Mouse (Mus musculus) Muller cell, postnatal 12 days (primary cell): ENCODE measurements around the gene Stat3.

Experiments
- DNase-seq: peaks from one replicate; pipeline ENCODE4 v3.0.0-alpha.2; 2015; ENCODE audit errors: inconsistent ontology term

Stat3 gene

DNA sequence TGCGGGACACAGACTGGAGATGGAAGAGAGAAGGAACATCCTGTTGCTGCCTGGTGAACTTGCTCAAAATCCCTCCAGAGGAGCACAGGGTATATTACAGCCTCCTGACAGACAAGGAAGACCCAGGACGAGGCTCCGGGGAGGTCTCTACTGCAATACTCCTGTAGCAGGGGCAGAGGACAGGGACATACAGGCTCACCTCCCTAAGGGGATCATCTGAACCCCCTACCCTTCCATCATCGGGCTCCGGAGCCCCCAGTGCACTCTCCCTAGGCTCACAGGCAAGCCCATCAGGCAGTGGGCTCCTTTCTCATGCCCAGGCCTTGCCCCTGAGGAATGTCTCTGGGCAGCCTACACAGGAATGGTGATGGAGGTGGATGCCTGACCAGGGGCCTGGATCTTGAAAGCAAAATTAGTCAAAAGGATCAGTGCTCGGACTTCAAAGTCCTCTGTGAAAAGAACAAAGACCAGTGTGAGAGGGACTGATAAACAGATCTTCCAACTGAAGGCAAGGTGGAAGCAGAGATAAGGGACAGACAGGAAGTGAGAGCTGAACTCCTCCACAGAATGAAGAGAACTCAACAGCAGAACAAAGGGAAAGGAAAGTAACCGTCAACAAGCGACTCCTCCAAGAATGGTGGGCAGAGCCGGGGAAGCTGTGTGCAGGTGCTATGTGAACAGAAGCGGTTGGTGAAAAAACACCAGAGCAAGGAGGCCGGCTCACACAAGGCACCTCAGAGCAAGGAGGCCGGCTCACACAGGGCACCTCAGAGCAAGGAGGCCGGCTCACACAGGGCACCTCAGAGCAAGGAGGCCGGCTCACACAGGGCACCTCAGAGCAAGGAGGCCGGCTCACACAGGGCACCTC is 47.9 kb downstream of the Stat3 start:
- DNase-seq, result no peak

DNA sequence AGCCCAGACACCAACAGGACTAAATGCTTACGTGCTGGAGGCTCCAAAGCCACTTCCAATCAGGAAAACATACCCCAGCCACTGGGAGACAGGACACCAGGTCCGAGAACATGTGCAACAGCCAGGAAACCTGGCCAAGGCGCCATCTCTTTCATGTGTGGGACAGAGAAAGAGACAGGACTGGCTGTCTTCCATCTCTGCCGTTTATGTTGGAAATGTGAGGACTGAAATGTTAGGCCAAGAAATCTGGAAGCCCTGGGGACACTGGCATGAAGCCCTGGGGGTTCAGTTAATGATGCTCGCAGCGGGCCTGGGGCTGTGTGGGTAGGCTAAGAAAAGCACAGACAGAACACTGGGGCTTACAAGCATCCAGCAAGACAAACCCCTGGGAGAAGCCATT is 48.9 kb downstream of the Stat3 start:
- DNase-seq, result no peak

DNA sequence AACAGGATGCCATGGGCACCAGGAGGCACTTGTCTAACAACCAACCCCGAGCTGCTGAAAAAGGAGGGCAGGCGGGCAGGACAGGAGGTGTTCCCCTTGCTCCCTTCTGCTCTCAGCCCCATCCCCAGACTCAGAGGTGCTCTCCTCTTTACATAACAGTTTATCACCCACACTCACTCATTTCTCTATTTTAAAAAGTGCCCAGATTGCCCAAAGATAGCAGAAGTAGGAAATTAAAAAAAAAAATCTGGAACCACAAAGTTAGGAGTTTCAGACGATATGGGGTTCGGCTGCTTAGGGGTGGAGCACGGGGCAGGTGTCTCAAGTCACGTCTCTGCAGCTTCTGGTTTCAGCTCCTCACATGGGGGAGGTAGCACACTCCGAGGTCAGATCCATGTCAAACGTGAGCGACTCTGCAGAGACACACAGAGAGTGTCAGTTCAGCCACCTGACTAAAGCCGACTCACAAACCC is 51.0 kb downstream of the Stat3 start:
- no peak for DNase-seq

DNA sequence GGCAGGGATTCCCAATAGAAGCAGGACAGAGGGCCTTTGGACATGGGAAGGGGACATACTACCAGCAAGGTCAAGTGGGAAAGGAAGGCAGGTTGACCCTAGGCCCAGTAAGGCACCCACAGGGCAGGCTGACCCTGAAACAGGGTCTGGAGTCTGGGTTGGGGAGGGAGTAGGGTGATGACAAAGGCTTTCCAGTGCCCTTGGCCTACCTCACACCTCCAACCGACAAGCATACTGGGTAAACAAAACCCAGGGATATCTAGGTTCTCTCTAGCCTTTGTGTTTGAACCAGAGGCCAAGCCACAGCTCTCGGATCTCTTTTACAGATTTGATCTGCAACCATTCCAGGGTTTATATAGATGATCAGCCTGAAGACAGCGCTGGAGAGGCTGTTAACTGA is 51.6 kb downstream of the Stat3 start:
- no peak for DNase-seq

DNA sequence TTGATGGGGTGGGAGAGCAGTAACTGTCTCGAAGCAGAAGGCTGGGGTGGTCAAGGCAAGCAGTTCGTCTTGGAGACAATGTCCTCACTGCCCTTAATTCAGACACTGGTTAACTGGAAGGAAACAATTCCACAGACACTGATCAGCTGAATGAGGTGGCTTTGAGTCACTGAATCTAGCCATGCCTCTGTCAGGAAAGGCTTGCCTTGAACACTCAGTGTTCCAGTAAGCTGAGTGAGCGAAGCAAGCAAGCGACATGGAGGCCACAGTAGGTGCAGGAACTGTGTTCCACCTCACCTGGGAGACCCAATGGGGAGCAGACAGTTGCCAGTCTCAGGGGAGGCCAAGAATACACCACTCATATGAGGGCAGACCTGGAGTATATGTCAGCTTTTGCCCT is 52.1 kb downstream of the Stat3 start:
- no peak for DNase-seq

DNA sequence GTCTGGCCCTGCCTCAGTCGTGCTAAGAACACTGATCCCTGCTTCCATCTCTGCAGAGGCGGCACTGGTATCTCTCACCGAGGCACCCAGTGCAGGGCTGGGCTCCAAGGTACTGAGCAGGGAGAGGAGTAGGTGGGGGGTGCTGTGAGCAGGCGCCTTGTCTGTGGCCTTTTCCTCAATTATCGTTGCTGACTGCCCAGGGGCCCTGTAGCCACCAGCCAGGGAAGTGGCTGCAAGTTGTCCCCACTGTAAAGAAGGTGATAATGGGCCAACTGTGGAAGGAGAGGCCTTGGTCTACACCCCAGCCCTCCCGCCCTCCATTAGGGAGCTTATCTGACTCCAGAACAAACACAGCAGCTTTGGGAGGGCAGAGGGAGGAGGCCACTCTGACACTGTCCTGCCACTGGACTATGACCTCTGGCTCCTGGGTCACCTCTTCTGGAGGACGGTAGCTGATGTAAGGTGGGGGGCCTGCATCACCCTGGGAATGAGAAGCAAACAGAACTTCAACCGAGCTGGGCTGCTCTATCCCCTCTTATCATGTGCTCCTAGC is 53.1 kb downstream of the Stat3 start:
- DNase-seq, result no peak

DNA sequence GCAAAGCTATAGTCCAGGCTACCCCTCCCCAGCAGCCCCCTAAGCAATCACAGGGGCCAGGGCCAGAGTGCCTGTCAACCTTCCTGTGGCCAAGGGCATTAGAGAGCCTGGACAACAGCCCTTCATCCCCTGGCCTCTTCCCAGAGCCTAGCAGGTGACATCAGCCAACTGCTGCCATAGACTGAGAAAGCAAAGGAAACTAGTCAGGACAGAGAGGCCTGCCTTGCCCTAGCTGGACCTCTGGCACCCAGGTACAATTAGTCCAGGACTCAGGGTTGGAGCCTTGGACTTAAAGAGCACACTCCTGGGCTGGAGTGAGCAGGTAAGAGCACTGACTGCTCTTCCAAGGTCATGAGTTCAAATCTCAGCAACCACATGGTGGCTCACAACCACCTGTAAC is 53.9 kb downstream of the Stat3 start:
- DNase-seq, result no peak

DNA sequence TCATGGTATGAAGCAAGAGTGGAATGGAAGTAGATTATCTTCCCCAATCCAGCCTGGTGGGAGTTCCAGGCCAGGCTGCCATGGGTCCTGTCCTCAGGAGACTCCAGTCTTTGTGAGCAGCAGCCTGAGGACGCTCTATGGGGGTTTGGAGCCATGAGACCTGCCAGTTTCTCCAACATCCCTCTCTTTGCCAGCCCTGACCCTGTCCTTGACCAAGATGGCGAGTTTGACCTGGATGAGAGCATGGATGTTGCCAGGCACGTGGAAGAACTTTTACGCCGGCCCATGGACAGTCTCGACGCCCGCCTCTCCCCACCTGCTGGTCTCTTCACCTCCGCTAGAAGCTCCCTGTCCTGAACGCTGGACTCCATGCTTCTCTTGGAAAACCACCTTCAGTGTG is 55.7 kb downstream of the Stat3 start:
- DNase-seq, result no peak

DNA sequence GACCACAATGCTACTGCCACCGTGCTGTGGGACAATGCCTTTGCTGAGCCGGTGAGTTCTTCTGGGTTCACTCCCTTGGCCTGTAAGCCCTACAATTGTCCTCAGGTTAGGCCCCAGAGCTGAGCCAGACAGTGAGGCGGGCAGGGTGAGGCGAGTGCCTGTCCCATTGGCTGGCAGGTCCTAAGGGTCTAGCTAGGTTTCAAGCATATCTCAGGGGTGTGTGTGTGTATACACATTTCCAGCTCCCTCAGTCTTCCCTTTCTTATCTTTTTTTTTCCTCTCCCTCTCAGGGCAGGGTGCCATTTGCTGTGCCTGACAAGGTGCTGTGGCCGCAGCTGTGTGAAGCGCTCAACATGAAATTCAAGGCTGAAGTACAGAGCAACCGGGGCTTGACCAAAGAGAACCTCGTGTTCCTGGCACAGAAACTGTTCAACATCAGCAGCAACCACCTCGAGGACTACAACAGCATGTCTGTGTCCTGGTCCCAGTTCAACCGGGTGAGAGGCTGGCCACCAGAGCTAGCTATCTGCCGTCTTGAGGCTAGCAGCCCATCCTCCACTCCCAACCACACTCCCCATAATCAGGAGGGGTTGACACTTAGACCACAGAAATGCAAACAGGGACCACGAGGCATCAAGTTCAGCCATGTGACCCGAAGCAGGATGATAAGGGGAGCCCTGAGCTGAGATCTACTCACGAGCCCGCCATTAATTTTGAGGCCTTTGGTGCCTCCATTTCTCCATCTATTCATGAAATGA is 59.8 kb downstream of the Stat3 start:
- DNase-seq, result no peak

DNA sequence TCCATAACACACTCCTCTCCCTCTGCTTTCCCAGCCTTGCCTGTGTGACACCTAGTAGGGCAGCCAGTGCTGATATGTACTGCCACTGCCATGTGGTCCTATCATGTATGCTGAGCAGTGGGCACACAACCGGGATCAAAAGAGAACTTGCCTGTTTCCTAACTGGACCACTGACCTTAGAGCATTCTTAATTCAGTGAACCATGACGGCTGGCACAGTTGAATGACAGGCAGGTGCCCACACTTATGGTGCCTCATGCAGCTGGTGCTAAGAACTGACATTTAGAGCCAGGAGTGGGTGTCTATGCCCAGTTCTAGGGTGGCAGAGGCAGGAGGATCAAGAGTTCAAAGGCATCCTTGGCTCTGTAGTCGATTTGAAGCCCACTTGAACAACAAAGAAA is 63.6 kb downstream of the Stat3 start:
- no peak for DNase-seq

DNA sequence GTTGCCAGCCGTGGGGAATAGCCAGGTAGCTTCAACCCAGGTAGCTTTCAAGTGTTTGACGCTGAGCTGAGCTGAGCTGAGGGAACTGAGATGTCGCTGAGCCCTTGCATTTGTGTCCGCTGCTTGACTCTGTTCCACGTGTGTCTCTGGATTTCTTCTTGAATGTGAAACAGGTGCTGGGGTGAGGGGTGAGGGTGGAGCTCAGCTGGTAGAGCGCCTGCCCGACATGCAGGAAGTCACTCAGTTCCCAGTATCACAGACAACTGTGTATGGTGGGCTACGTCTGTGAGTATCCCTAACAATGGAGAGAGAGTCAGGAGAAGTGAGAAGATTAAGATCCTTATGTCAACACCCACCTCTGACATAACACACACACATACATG is 68.4 kb downstream of the Stat3 start:
- no peak for DNase-seq

DNA sequence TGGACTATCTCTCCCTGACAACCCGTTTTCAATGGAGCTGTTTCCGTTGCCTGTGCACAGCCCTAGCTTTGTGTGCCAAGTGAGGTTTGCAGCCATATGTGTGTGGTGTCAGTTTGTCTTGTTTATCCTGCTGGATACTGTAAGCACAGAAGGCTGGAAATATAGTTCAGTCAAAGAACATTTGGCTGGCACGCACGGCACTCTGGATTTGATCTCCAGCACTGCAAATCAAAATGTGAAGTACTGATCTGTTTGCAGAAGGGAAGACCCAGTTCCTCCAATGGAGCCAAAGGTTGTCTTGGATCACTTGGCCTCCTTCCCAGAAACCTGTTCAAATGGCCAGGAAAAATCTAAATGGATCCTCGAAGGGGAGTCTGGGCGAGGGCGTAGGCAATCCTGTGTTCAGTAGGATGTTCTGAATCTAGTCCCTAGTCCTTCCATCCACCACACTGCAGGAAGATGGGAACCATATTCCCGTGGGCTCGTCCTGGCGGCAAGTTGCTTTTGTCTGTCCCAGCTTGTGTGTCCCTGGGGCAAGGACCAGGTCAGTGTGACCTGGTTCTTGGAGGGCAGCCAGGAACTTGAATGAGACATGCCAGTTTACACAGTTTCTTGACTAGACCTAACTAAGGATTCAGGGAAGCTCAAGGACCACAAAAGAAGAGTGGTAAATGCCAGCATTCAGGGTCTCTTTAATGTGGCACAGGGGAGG is 68.9 kb downstream of the Stat3 start:
- no peak for DNase-seq

DNA sequence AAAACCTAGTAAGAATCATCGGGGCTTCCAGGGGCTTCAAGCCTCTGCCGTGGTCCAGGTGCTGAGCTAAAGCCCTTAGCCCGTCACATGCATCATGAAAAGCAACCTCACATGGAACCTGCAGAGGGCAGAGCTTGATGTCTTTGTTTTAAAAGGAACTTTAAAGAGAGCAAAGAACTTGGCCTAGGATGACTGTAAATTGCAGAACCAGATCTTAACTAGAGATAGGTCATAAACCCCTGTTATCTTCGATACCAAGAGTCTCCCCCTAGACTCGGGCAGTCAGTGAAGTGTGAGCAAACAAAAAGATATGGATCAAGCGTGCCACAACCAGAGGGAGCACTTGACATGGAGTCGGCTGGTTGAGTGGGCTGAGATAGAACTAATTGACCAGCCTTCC is 73.7 kb downstream of the Stat3 start:
- no peak for DNase-seq

DNA sequence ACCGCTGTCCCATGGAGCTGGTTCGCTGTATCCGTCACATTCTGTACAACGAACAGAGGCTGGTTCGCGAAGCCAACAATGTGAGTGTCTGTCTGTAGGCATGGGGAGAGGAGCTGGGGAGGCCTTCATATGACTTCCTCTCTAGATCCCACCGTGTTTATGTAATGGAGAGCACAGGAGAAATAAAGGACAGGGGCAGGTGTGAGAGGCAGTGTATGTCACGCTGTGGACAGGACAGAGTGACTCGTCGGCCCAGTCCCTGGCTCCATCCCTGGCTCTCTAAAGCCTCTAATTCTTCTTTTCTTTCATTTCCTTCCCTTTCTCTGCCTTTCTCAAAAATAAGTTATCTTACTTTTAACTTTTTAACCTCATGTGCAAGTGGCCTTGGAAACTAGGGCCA is 76.2 kb downstream of the Stat3 start:
- no peak for DNase-seq

DNA sequence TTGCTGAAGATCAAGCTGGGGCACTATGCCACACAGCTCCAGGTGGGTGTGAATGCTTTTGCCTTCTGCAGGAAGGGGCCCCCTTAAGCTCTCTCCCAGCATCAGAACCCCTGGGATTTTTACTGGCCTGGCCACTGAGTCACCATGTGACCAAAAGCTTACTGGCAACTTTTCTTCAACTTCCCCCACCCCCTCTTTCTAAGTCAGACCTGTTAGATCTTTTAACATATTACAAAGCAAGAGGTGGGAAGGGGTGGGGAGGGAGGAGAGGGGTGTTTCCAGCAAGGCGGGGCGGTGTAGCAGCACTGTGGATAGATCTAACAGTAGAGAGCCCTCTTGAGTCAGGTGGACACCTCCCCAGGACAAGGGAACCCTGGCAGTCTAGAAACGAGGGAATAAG is 77.5 kb downstream of the Stat3 start:
- DNase-seq, result no peak

DNA sequence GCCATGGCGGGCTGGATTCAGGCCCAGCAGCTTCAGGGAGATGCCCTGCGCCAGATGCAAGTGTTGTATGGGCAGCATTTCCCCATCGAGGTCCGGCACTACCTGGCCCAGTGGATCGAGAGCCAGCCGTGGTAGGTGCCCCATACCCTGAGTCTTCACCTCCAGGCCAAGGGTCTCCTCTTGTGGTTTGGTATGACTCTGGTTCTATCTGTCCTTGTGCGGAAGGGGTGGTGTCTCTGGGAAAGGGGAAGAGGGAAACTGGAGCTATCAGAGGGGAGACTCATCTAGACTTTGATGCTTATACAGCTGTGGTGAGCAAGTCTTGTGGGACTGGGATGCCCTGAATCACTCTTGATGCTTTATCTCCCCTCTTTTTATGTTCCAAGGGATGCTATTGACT is 78.0 kb downstream of the Stat3 start:
- DNase-seq, result no peak

DNA sequence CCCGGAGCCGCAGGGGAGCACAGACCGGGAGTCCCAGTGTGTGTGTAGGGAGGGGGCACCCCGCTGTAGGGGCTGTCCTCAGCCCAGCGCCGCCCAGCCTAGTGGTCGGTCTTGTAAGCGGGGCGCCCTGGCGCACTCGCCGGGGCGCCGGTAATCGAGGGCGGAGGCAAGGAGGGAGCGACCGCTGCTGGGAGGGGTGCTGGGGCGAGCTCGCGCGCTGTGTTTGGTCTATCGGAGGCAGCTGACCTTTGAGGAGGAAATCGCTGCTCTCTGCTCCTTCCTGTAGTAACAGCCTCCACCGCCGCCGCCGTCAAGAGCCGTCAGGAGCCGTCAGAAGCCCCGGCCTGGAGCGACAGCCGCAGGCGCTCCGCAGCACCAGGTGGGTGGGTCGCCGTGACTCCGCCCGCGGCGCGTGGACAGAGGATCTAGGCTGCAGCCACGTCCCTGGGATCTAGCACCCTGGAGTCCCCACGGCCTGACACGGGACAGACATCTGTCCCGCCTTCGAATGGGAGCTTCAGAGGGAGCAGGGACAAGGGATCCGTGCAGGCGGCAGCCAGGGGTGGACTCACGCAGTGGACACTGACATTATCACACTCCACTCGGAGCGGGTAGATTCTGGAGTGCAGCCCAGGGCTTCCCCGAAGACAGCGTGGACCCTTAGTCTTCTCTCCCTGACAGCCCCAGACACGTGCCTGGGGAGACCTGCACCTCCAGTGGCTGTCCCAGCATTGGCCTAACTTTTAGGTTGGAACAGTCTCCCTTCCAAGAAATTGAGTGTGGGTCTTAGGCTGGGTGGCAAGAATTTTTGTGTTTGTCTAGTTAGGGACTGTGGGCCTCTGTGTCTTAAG is 78.9 kb downstream of the Stat3 start:
- peak; percentile 83 for DNase-seq

DNA sequence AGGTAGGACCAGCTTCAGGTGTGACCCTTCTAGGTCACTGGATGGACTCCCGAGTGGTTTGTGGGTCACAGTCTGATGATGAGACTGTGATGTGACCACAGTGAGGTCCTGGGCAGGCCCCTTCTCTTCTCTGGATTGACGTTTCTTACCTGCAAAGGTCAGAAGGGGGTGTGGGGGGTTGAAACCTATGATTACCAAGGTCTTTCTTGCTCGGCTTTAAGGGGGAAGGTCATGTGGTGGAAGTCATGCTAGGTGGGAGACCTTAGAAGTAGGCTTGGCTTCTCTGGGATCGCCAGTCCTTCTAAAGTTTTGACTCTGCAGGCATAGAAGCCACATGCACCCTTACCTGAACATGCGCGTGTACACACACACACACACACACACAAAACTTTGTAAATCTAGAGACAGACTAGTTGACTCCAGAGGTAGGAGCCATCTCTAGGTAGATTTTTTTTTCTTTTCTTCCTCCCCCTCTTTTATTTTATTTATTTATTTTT is 79.7 kb downstream of the Stat3 start:
- no peak for DNase-seq

DNA sequence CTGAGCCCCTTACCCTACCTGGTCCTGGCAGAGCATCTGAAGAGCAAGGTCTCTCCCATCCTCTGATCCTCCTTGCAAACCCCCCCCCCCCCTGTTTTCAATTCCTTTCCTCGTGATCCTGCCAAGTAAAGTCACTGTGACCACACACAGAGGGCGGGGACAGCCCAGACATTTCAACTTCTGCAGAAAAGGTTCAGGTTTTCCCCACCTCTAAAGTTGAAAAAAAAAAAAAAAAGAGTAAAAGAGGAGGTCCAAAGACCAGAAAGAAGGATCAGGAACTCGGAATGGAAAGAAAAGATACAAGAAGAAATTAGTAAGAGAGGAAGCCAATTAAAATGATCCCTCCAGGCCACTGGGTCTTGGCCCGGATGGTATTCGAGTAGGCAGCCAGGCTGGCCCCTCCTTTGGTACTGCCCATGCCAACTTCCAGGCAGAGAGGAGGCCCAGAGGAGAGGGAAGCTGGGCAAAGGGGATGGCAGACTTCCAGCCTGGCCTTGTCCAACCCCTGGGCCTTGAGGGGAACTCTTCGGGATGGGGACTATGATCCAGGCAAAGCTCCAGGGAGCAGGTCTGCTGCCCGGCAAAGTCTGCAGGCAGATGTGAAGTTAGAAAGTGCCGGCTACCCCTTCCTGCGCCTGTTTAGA is 80.3 kb downstream of the Stat3 start, which contains the start of gene Stat5a:
TSS of gene Stat5a (plus strand) at position 417 of the 644 bp plus-strand sequence.
- peak; percentile 85 for DNase-seq

DNA sequence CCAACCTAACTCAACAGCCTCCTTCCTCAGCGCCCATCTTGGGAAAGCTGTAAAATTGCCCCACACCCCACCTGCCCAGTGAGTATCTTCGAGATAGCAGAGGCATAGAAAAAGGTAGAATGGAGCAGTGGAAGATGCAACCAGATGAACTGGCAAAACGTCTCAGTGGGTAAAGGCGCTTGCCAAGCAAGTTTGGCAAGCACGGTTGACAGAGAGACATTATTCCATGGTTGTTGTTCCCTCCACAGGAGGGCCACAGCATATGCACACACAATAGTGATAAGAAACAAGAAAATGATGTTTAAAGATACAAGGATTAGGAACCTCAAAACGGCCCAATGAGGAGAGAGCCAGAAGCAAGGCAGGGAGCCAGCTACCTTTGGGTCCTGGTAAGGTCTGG is 81.4 kb downstream of the Stat3 start:
- no peak for DNase-seq
